Mouse (Mus musculus) neural tube, embryonic 15.5 days (tissue): ENCODE data around the gene Hmgn2. TPM values are rescaled to one million over a fixed set of nuclear protein-coding genes. Genes with fewer than 3 reads are reported as not detected.
A peak's percentile ranks its signal among the peaks of the same experiment; 100 is the strongest.

ENCODE experiments used
- ATAC-seq: fragments of 200-750 bp; cut with Nextera tagmentation; 2 replicates; pipeline ENCODE4 v1.8.0; 2017; ENCODE audit warnings: mild to moderate bottlenecking, moderate TSS enrichment, moderate library complexity; ENCODE audit not compliant: low FRiP score
- H3K27ac ChIP-seq: fragments of 300-500 bp; sonication (generic); replicated peaks from 2 replicates; pipeline ENCODE4 v1.5.1; 2015; ENCODE audit warnings: mild to moderate bottlenecking, inconsistent platforms
- H3K27me3 ChIP-seq: fragments of 300-500 bp; sonication (generic); replicated peaks from 2 replicates; pipeline ENCODE4 v1.6.1; 2015; ENCODE audit warnings: inconsistent platforms
- H3K36me3 ChIP-seq: fragments of 300-500 bp; sonication (generic); 2 replicates; pipeline ENCODE4 v1.6.1; 2015; ENCODE audit warnings: inconsistent platforms
- H3K4me1 ChIP-seq: fragments of 300-500 bp; sonication (generic); 2 replicates; pipeline ENCODE4 v1.6.1; 2015; ENCODE audit warnings: inconsistent platforms
- H3K4me2 ChIP-seq: fragments of 300-500 bp; sonication (generic); 2 replicates; pipeline ENCODE4 v1.6.1; 2015; ENCODE audit warnings: inconsistent platforms, mild to moderate bottlenecking, moderate library complexity
- H3K4me3 ChIP-seq: fragments of 300-500 bp; sonication (generic); replicated peaks from 2 replicates; pipeline ENCODE4 v1.5.1; 2015; ENCODE audit warnings: mild to moderate bottlenecking, inconsistent platforms
- H3K9ac ChIP-seq: fragments of 300-500 bp; sonication (generic); replicated peaks from 2 replicates; pipeline ENCODE4 v1.6.1; 2015; ENCODE audit warnings: mild to moderate bottlenecking, inconsistent platforms
- H3K9me3 ChIP-seq: fragments of 300-500 bp; sonication (generic); replicated peaks from 2 replicates; pipeline ENCODE4 v1.6.1; 2016; ENCODE audit warnings: inconsistent platforms
- WGBS: fragments of 180-500 bp; shearing (Covaris S2); methylation state at CpG from one replicate; pipeline ENCODE4 v1.1.7; 2015; ENCODE audit warnings: mixed read lengths; 5-methylcytosine and 5-hydroxymethylcytosine counted together
- polyA plus RNA-seq: library from polyadenylated mRNA; unstranded; fragments of >200 nt; fragmentation: Nextera tagmentation; extraction: Ambion mirVana; gene quantifications from 2 replicates; pipeline ENCODE4 v1.2.1, GENCODE M21; 2015

Gene Hmgn2
- polyA plus RNA-seq, 1 experiment from 2014 or later, result 921 TPM

- H3K4me1 ChIP-seq, result peaks cover 37% of the 10 kb centered on the region
- no peaks in the 10 kb centered on the region for H3K9me3 ChIP-seq
- peaks cover 10% of the 10 kb centered on the region for H3K36me3 ChIP-seq
- H3K4me2 ChIP-seq, result no peak overlapping the region
- H3K4me3 ChIP-seq, result no peak overlapping the region
- WGBS, result 60% methylated on average over 13 of the region's 13 CpGs
- no peak for ATAC-seq
- peak overlapping the region; percentile 99 for H3K27ac ChIP-seq
- H3K9ac ChIP-seq, result no peak overlapping the region
- H3K27me3 ChIP-seq, result no peaks in the 10 kb centered on the region
Observed at GRCm38 (mm10) chr4:133970876-133971275, 2.4 kb upstream of the Hmgn2 start.

- Histone ChIP-seq H3K4me3 (no peak overlapping the region), H3K9ac (no peak overlapping the region), H3K36me3 (peaks cover 14% of the 10 kb centered on the region), H3K27ac (peak overlapping the region; percentile 99), H3K27me3 (no peaks in the 10 kb centered on the region), H3K9me3 (no peaks in the 10 kb centered on the region), H3K4me2 (no peak overlapping the region), H3K4me1 (peaks cover 42% of the 10 kb centered on the region)
- 13% methylated on average over 4 of the region's 4 CpGs for WGBS
- no peak for ATAC-seq
Observed at GRCm38 (mm10) chr4:133970196-133970595, 1.7 kb upstream of the Hmgn2 start.

DNA sequence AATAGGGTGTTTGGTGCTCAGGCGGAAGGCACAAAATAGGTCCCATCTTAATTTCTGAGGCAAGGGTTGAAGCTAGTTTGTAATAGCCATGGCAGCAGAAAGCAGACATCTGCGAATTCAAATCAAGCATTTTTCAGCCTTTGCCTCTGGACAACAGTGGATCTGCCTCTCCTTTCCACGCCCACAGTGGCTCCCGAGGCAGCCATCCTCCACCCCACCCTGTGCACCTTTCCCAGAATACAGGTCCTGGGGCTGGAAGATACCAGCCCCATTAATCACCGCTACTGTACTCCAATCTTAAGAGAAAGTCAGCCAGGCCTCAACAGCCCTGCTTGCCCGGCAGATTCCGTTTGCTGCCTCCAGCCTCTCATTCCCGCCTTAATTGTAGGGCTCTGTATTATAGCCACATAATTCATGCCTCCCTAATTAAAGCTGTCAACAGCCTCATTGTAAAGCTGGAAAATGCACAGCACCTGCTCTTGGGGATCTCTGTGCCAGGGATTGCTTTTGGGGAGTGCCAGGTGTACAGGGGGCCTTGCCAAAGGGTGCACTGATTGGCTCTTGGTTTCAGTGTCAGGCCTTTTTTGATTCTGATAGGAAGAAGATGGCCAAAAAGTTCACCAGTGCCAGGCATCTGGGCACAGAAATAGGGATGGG is 792 bp upstream of the Hmgn2 start:
- Histone ChIP-seq H3K4me1 (peaks cover 42% of the 10 kb centered on the region), H3K27me3 (no peaks in the 10 kb centered on the region), H3K9me3 (no peaks in the 10 kb centered on the region), H3K9ac (peak overlapping the region; percentile 87), H3K4me2 (peak overlapping the region; percentile 93), H3K27ac (peak overlapping the region; percentile 99), H3K36me3 (peaks cover 15% of the 10 kb centered on the region), H3K4me3 (peak overlapping the region; percentile 69; the same call in 1 of the 2 replicates)
- 21% methylated on average over 8 of the region's 8 CpGs for WGBS
- ATAC-seq, result 0 out of 2 replicates have a peak, but pooled peaks have one; percentile 5

- Histone ChIP-seq H3K9me3 (no peaks in the 10 kb centered on the region), H3K4me1 (peaks cover 42% of the 10 kb centered on the region), H3K4me3 (peak overlapping the region; percentile 69), H3K27me3 (no peaks in the 10 kb centered on the region), H3K36me3 (peaks cover 26% of the 10 kb centered on the region), H3K9ac (peak overlapping the region; percentile 87), H3K4me2 (peak overlapping the region; percentile 93), H3K27ac (peak overlapping the region; percentile 99)
- ATAC-seq, result peak; percentile 90
- under 1% methylated on average over 20 of the region's 29 CpGs for WGBS
Observed at GRCm38 (mm10) chr4:133967866-133968149, 642 bp downstream of the Hmgn2 start.

DNA sequence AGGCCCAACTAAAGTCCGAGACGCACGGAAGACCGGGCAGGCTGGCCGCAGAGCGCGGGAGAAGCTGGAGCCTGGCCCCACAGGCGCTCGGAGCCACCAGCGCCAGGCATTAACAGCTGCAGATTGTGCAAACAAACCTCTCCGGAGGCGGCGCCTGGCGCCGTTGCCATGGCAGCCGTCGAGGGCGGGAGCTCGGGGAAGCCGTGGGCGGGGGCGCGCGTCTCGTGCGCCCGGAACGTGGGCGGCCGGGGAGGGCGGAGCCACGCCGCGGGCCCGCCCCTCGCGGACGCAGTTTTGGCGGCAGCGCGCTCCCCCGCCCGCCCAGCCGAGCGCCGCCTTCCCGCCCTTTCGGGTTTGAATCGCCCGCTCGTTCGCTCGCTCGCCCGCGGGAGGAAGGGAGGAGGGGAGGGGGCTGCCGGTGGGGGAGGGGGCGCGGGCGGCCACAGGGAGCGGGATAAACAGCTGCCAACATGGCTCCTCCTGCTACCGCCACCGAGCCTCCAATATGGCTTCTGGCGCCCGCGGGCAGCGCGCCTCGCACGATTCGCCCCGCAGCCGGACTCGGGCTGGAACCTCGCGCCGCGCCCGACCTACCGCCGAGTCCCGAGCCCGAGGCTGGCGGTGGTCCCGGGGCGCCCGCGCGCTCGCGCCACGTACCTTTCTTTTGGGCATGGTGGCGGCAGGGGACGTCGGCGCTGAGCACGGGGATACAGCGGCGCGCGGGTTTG is 1.1 kb downstream of the Hmgn2 start:
- H3K4me1 ChIP-seq, result peaks cover 42% of the 10 kb centered on the region
- H3K27ac ChIP-seq, result peak overlapping the region; percentile 99
- H3K4me2 ChIP-seq, result peak overlapping the region; percentile 93
- no peaks in the 10 kb centered on the region for H3K9me3 ChIP-seq
- H3K4me3 ChIP-seq, result peak overlapping the region; percentile 69
- H3K27me3 ChIP-seq, result no peaks in the 10 kb centered on the region
- 1% methylated on average over 61 of the region's 101 CpGs for WGBS
- ATAC-seq, result peak; percentile 85
- H3K9ac ChIP-seq, result peak overlapping the region; percentile 86
- peaks cover 29% of the 10 kb centered on the region for H3K36me3 ChIP-seq

DNA sequence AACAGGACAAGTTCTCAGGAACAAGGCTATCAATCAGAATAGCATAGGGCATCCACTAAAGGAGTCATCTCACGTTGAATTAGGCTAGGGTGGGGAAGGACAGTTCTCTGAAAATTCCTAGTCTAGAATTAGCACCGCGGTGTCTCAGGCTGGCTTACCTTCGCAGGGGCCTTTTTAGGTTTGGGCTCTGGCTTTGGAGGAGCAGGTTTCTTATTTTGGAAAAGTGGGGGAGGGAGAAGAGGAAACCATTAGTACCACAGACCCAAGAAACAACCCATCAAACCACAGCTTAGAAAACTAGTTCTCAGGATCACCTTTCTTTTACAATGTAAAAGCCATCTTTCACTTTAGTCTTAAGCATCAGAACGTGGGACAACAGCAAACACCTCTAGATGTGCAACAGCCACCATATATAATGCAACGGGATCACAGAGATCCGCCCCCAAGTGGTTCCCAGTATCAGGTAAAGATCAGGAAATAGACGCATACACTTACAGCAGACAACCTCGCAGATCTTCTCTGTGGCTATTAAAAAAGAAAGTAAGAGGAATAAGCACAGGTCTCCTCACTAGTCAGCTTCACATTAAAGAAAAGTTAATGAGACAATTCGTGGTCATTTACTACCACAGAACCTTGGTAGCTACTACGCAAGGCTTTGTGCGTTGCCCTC is 2.0 kb downstream of the Hmgn2 start:
- H3K27ac ChIP-seq, result peak overlapping the region; percentile 99
- 49% methylated on average over 12 of the region's 12 CpGs for WGBS
- peak overlapping the region; percentile 93 for H3K4me2 ChIP-seq
- peaks cover 42% of the 10 kb centered on the region for H3K4me1 ChIP-seq
- H3K36me3 ChIP-seq, result peaks cover 29% of the 10 kb centered on the region
- H3K27me3 ChIP-seq, result no peaks in the 10 kb centered on the region
- ATAC-seq, result no peak
- peak overlapping the region; percentile 86 for H3K9ac ChIP-seq
- H3K9me3 ChIP-seq, result no peaks in the 10 kb centered on the region
- H3K4me3 ChIP-seq, result peak overlapping the region; percentile 69

DNA sequence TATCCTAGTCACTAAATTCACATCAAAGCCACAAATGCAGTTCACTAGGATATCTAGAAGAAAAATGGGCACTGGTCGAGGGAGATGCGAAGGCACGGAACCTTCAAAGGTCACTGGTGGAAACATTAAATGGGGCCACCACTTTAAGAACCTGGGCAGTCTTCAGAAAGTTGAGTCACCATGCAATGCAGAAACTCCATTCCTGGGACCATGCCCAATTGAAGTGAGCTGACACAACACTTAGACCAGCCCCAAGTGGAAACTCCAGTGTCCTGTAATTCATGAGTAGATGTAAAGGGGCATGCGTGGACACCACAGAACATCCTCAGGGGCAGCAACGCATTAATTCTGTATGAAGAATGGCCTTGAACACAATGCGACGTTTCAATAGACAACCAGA is 5.9 kb downstream of the Hmgn2 start:
- no peak overlapping the region for H3K9ac ChIP-seq
- H3K27me3 ChIP-seq, result no peaks in the 10 kb centered on the region
- 90% methylated on average over 7 of the region's 7 CpGs for WGBS
- H3K36me3 ChIP-seq, result peaks cover 29% of the 10 kb centered on the region
- no peak overlapping the region for H3K4me3 ChIP-seq
- ATAC-seq, result no peak
- no peak overlapping the region for H3K27ac ChIP-seq
- no peak overlapping the region for H3K4me2 ChIP-seq
- no peaks in the 10 kb centered on the region for H3K9me3 ChIP-seq
- H3K4me1 ChIP-seq, result peaks cover 16% of the 10 kb centered on the region

DNA sequence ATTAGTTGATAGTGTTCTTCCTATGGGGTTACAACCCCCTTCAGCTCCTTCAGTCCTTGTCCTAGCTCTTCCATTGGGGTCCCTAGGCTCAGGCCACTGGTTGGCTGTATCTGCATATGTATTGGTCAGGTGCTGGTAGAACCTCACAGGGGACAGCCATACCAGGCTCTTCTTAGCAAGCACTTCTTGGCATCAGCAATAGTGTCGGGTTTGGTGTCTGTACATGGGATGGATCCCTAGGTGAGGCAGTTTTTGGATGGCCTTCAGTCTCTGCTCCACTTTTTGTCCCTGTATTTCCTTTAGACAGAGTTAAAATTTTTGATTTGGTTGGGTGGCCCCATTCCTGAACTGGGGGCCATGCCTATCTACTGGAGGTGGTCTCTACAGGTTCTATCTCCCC is 9.6 kb downstream of the Hmgn2 start:
- WGBS, result 84% methylated on average over 1 of the region's 1 CpGs
- no peaks in the 10 kb centered on the region for H3K4me1 ChIP-seq
- no peak overlapping the region for H3K4me2 ChIP-seq
- H3K27ac ChIP-seq, result no peak overlapping the region
- no peaks in the 10 kb centered on the region for H3K27me3 ChIP-seq
- H3K9me3 ChIP-seq, result no peaks in the 10 kb centered on the region
- peaks cover 13% of the 10 kb centered on the region for H3K36me3 ChIP-seq
- no peak overlapping the region for H3K4me3 ChIP-seq
- no peak overlapping the region for H3K9ac ChIP-seq
- no peak for ATAC-seq

DNA sequence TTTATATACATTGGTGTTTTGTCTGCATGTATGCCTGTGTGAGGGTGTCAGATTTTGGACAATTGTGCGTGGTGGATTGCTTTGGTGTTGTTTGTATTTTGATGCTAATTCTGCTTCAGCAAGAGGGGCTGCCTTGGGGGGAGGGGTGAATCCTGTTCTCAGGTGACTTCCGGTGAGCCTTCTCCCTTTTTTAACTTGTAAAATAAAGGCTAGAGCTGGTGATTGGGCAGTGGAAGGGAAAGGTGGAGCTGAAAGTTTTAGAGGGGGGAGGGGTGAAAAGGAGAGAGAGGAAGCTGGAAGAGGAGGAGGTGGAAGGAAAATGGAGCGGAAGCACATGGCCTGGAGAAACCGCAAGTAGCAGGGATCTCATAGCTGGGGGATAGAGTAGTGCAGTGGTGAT is 12.1 kb downstream of the Hmgn2 start:
- ATAC-seq, result no peak
- no peak overlapping the region for H3K9ac ChIP-seq
- no peak overlapping the region for H3K4me2 ChIP-seq
- no peak overlapping the region for H3K27ac ChIP-seq
- WGBS, result 90% methylated on average over 4 of the region's 4 CpGs
- no peak overlapping the region for H3K4me3 ChIP-seq
- no peaks in the 10 kb centered on the region for H3K36me3 ChIP-seq
- H3K27me3 ChIP-seq, result no peaks in the 10 kb centered on the region
- H3K4me1 ChIP-seq, result no peaks in the 10 kb centered on the region
- no peaks in the 10 kb centered on the region for H3K9me3 ChIP-seq

DNA sequence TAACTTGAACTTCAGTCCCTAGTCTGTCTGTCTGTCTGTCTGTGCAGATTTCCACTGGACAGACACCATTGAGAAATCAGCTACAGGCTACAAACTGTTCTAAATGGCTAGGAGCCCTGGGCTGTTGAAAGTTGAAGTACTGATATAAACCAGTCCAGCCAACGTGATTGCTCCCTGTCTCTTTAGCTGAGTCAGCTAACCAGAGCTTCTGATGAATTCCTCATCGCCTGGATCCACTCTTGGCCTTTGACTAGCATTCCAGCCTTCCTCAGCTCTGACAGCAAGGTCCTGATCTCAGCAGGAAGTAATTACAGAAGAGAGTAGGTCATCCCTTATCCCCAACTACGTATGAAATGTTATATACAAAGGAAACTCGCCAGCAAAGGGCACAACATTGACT is 21.7 kb downstream of the Hmgn2 start:
- H3K36me3 ChIP-seq, result no peaks in the 10 kb centered on the region
- H3K4me2 ChIP-seq, result no peak overlapping the region
- 71% methylated on average over 4 of the region's 4 CpGs for WGBS
- H3K9me3 ChIP-seq, result no peaks in the 10 kb centered on the region
- ATAC-seq, result no peak
- H3K4me1 ChIP-seq, result no peaks in the 10 kb centered on the region
- H3K27me3 ChIP-seq, result no peaks in the 10 kb centered on the region
- no peak overlapping the region for H3K27ac ChIP-seq
- no peak overlapping the region for H3K4me3 ChIP-seq
- no peak overlapping the region for H3K9ac ChIP-seq

DNA sequence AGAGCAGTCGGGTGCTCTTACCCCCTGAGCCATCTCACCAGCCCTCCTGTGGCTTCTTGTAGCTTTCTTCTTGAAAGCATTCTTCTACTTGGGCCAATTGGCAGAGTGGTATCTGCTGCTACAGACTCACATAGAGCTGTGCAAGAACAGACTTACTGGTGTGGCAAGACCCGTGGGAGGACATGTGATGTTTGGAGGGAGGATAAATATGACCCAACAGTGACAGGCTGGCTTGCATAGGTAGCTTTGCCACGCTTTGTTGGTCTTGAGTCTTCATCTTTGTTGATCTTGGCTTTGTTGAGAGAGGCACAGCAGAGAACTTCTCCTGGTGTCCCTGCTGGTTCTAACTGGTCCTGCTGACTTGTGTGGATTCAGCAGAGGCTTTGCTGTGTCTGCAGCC is 24.7 kb downstream of the Hmgn2 start:
- Histone ChIP-seq H3K27me3 (no peaks in the 10 kb centered on the region), H3K4me1 (no peaks in the 10 kb centered on the region), H3K9ac (no peak overlapping the region), H3K4me2 (no peak overlapping the region), H3K4me3 (no peak overlapping the region), H3K27ac (no peak overlapping the region), H3K36me3 (no peaks in the 10 kb centered on the region), H3K9me3 (no peaks in the 10 kb centered on the region)
- WGBS, result 83% methylated on average over 3 of the region's 3 CpGs
- no peak for ATAC-seq

DNA sequence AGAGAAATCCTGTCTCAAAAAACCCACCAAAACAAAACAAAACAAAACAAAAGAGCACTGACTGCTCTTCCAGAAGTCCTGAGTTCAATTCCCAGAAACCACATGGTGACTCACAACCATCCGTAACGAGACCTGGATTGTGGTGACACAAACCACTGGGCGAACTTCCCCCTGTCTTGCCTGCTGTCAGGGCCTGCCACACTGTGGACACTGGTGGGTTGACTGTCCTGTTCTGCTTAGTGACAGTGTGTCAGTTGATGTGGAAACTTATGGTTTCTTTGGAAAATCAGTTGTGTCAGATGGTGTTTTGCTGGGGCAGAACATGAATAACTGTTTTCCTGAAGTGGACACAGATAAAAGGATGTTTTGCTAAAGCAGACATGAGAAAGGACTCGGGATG is 25.8 kb downstream of the Hmgn2 start:
- Histone ChIP-seq H3K4me2 (no peak overlapping the region), H3K9ac (no peak overlapping the region), H3K4me1 (no peaks in the 10 kb centered on the region), H3K9me3 (no peaks in the 10 kb centered on the region), H3K27me3 (no peaks in the 10 kb centered on the region), H3K4me3 (no peak overlapping the region), H3K27ac (no peak overlapping the region), H3K36me3 (no peaks in the 10 kb centered on the region)
- over 99% methylated on average over 4 of the region's 4 CpGs for WGBS
- ATAC-seq, result no peak
